Mouse (Mus musculus) olfactory bulb, adult 2 months (tissue): ENCODE data around the gene Col27a1.

ENCODE experiments used
- CTCF ChIP-seq: fragments of 200-500 bp; IDR thresholded peaks from 2 replicates; pipeline ENCODE4 v1.5.1; 2012; ENCODE audit warnings: low read depth, mild to moderate bottlenecking, low read length, moderate library complexity; ENCODE audit not compliant: insufficient read depth
- POLR2A ChIP-seq: fragments of 200-500 bp; IDR thresholded peaks from 2 replicates; pipeline ENCODE4 v1.6.1; 2012; ENCODE audit warnings: mild to moderate bottlenecking, low read depth, low read length, moderate library complexity; ENCODE audit not compliant: insufficient read depth

GRCm38 (mm10) chr4:63275251-63275650 lies 61.4 kb downstream of the Col27a1 start:
- TF ChIP-seq CTCF (no peak), POLR2A (no peak)
